Mouse (Mus musculus) large intestine, adult 2 months (tissue): ENCODE measurements around the gene AC124108.1. TPM values are rescaled to one million over a fixed set of nuclear protein-coding genes. Genes with fewer than 3 reads are reported as not detected.

ENCODE experiments used
- DNase-seq: peaks from one replicate; pipeline ENCODE4 v3.0.0-alpha.2; 2012; ENCODE audit warnings: low read depth, low spot score
- WGBS: fragments of 180-500 bp; shearing (Covaris S2); methylation state at CpG from one replicate; pipeline ENCODE4 v1.1.7; 2018; 5-methylcytosine and 5-hydroxymethylcytosine counted together
- polyA plus RNA-seq: library from polyadenylated mRNA; depleted of rRNA; stranded (reverse); fragments of >200 nt; gene quantifications from 2 replicates; pipeline ENCODE4 v1.2.3, GENCODE M21; 2012

The AC124108.1 gene
- polyA plus RNA-seq, 1 experiment = not detected

DNA sequence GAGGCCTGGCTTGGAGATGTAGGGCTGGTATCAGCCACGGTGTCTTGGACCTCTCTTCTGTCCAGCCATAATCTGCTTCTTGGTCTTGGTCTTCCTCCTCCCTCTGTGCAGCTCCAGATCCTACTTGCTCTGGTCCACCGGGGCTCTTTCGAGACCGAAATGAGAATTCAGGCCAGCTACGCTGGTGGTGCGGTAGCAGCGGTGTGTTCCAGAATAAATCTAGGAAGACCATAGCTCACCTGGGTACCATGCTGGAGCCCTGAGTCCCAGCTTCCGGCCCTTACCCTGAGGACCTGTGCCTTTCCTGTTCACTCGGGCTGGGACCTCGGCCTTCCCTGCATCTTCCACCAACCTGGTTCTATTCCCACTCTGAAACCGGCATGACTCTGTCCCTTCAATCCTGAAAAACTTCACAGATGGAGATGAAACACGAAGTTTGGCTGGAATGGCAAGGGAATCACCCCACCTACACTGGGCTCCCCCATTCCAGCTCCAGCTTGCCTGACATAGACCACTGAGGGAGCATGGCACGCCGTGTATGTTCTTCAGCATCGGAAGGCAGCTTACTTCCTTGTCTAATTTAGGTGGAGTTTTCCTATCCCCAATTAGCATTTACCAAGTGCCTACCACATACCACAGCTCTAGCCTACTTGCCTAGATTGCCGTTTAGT, 7.3 kb downstream of the AC124108.1 start:
- WGBS = 89% methylated on average over 16 of the region's 16 CpGs
- no peak for DNase-seq

DNA sequence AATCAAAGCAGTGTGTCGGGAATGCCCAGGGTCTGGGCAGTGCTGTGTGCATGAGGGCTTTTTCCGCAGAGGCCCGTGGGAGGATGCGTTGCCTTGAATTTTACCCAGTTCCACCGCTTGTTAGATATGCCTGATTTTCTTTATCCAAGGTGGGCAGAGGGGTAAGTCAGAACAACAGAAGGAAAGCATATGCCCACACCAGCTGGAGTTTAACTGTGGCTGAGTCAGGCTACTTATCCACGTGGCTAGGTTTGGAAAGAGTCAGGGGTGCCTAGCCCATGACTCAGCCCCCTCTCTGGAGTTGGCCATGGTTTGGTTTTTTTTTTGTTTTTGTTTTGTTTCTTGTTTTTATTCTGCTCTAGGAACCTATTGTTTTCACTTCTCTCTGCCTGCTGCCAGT, 8.0 kb downstream of the AC124108.1 start:
- 83% methylated on average over 6 of the region's 6 CpGs for WGBS
- no peak for DNase-seq

DNA sequence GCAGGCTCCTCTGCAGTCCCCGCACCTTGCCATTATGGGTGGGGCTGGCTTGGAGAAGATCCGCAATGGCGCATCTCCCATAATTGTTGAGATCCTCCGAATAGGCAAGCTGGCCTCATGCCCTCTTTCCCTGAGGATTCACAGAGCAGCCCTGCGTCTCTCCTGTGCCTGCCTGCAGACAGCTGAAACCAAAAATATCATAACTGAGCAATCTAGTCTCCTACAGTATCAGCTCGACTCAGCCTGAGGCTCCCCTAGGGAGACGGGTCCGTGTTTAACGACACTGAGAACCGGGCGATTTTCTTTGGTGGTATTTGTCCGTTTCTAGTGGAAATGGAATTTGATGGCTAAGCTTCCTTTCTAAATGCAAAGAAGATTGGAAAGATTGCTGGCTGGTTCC, 8.7 kb downstream of the AC124108.1 start:
- DNase-seq = no peak
- WGBS = 28% methylated on average over 12 of the region's 12 CpGs

DNA sequence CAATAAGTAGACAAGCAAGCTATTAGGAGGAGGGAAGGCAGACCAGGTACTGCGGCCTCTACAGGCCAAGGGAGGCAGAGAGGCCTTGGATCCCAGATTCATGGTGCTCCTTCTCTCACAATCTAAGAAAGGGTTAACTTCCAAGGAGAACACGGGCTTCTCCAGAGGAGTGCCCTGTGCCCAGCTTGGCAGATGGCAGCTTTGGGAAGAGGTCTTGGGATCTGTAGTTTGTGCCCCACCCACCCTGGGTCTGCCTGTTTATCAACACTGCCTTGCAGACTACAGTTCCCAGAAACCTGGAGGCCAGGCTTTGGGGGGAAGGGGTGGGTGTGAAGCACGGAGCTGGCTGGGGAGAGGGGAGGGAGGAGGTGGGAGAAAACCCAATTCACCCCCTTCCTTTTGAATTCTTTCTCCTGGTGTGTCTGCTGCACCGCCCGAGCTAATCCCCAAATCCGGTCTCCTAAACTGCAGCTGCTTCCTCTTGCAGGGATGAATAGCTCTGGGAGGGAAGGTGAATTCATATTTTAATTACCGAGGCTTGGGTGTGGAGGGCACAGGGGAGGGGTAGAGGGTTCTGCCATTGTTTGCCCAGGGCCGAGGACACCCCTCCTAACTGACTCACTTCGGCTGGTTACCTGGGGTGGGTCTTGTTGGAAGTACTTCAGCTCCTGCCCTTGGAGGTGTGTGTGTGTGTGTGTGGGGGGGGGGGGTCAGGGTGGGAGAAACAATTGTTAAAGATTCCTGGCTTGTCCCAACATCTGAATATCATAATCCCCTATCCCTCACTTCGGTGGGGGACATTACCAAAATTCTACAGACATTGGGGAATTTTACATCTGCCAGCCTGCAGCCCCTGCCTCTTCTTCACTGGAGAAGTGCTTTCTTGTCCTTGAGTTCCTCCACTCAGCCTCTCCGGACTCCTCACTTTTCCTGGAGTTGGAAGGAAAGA, 9.6 kb downstream of the AC124108.1 start:
- no peak for DNase-seq
- WGBS = 18% methylated on average over 11 of the region's 11 CpGs

DNA sequence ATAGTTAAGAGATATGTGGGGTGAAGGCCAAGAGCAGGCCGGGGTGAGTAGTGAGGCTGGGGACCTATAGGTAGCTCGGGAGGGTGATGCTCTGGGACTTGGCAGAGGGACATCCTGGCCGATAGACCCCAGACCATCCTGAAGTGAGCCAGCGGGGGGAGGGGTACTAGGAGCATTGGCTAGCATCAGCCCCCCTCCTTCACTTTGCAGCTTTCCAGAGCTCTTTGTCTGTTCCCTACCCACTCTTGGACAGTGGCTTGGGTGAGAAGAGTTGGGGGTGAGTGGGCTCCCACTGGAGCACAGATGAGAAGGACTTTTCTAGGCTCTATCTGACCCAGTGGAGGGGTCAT, 10.2 kb downstream of the AC124108.1 start:
- no peak for DNase-seq
- 60% methylated on average over 4 of the region's 4 CpGs for WGBS

DNA sequence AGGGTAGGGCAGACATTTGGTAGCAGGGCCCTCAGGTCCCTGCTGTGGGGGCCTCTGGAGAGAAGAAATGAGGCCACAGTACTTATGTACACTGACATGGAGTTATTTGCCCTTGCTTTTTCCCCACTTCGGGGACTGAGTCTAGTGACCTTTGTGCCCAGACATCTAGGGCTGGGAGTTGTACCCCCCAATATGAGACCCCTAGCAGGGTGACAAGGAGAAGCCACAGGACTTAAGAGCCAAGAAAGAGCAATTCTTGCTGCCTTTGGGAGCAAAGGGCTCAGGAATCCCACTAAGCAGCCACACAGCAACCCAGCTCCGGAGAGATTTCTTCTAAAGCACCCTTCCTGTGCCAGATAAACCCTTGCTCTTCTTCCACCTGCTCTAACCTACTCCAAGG, 10.7 kb downstream of the AC124108.1 start:
- no peak for DNase-seq
- WGBS = 57% methylated on average over 2 of the region's 2 CpGs

DNA sequence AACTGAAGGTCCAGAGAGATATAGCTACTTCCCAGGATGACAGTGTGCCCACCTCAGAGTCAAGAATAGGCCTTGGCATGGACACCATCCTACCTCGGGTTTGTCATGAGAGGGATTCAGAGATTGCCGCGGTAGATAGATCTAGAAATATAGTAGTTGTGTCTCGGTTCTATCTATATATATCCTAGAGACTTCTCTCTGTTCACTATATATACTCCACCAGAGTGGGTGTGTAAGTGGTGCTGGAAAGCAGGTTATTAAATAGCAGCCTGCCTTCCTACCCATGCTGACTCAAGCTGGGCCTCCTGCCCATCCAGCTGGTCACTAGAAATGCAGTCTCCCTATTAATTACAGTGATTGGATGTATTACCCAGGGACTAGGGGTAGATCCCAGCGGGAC, 11.5 kb downstream of the AC124108.1 start:
- WGBS = 93% methylated on average over 5 of the region's 5 CpGs
- DNase-seq = no peak

GRCm38 (mm10) chr1:132205958-132206357, 14.7 kb downstream of the AC124108.1 start:
- 72% methylated on average over 5 of the region's 5 CpGs for WGBS
- DNase-seq = no peak

DNA sequence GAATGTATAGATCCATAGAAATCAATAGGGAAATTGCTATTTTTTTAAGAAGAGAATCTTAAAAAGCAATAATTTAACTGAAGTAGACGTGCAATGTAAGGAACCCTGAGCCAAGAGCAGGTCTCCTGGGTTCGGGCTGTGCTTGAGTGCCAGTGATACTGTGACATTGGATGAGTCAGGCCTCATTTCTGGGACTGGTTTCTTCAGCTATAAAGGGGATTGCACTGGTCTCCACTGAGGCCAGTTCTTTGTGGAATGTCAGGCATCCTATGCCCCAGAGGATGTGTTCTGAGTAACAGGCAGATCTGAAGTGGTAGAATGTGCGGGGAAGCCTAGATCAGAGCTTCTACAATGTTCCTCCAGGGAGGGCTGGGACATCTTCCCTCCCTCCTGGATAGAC, 15.6 kb downstream of the AC124108.1 start:
- DNase-seq = no peak
- 79% methylated on average over 3 of the region's 3 CpGs for WGBS

GRCm38 (mm10) chr1:132208154-132208553, 16.9 kb downstream of the AC124108.1 start:
- no peak for DNase-seq
- 40% methylated on average over 4 of the region's 4 CpGs for WGBS

DNA sequence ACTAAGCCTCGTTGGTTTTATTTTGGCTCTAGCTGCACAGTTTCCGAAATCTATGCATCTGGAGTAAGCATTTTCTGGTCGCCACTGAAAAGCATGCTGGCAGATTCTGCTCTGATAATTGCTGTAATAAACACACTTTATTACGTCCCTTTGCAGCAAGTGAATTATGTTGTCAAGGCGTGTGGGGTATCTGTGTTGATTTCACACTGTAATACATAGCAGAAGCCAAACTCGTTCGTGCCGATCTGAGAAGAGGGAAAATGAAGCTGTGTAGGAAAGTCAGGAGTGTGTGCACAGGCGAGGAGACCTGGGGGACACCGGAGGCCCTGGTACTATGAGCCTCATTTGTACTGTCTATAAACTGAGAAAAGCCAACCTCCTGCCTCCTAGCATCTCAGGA, 18.1 kb downstream of the AC124108.1 start:
- DNase-seq = no peak
- 36% methylated on average over 10 of the region's 10 CpGs for WGBS

DNA sequence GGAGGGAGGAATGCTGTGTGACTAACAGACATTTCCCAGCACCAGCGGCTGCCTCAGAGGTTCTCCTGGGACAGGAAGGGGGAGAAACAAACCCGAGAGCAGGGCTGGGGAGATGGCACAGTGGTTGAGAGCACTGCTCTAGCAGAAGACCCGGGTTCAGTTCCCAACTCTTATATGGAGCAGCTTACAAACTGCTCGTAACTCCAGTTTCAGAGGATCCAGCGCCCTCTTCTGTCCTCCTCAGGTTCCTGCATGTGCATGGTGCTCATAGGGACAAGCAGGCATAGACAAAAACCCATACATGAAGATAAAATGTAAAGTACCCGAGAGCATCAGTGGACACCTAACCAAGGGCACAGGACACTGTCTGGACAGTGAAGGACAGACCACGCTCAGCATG, 19.7 kb downstream of the AC124108.1 start:
- WGBS = 20% methylated on average over 7 of the region's 7 CpGs
- no peak for DNase-seq

DNA sequence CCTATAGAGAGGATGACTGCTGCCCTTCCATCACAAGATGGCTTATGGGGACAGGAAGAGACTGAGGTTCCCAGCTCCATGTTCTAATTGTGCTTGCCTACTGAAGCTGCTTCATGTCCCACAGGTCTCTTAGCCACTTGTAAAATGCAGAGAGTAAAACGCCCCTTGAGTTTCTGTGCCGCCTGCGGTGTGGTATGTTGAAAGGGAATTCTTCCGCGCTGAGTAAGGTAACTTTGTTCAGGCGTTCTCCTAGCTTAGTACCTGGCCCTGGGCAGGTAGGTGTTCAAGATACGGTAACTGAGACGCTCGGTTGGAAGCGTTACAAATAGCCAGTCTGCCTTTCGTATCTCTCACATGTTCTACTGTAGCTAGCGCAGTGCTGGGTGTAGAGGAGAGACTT, 20.4 kb downstream of the AC124108.1 start:
- no peak for DNase-seq
- 35% methylated on average over 12 of the region's 12 CpGs for WGBS

DNA sequence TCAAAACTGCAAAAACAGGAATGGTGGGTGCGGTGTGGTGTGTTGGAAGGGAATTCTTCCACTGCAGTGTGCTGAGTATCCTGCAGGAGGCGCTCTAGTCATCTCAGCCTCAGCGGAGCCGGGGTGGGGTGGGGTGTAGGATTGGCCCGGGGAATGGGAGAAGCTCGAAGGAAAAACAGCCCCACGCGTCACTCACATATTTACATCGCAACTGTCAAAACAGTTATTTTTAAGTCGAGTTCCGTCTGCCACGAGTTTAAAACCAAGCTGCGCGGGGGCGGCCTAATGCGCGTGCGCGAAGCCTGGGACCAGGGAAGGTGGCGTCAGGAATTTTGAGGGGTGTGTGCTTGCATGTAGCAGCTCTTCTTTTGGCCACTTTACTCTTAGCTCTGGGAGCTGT, 21.0 kb downstream of the AC124108.1 start:
- 6% methylated on average over 20 of the region's 20 CpGs for WGBS
- no peak for DNase-seq

- no peak for DNase-seq
- WGBS = 53% methylated on average over 6 of the region's 6 CpGs
Observed at GRCm38 (mm10) chr1:132213076-132213475, 21.8 kb downstream of the AC124108.1 start.

GRCm38 (mm10) chr1:132216276-132216675, 25.0 kb downstream of the AC124108.1 start:
- no peak for DNase-seq
- WGBS = 62% methylated on average over 3 of the region's 3 CpGs

- WGBS = 37% methylated on average over 2 of the region's 2 CpGs
- no peak for DNase-seq
Observed at GRCm38 (mm10) chr1:132221627-132222026, 30.4 kb downstream of the AC124108.1 start.

GRCm38 (mm10) chr1:132222166-132222565, 30.9 kb downstream of the AC124108.1 start:
- WGBS = 29% methylated on average over 6 of the region's 6 CpGs
- DNase-seq = no peak

- DNase-seq = no peak
- 60% methylated on average over 13 of the region's 13 CpGs for WGBS
Observed at GRCm38 (mm10) chr1:132226297-132227080, 35.2 kb downstream of the AC124108.1 start.

- WGBS = 75% methylated on average over 3 of the region's 3 CpGs
- no peak for DNase-seq
Observed at GRCm38 (mm10) chr1:132229667-132230066, 38.4 kb downstream of the AC124108.1 start, which contains the start of gene Gm10188. Gene Gm10188 (minus strand): TSS chr1:132229767.
